Mouse (Mus musculus) gastrocnemius, postnatal 10 days (tissue): ENCODE results near the gene Phtf1. TPM values are rescaled to one million over a fixed set of nuclear protein-coding genes. Genes with fewer than 3 reads are reported as not detected.

Experiments
- DNase-seq: peaks from one replicate; pipeline ENCODE4 v3.0.0; 2021; ENCODE audit warnings: mixed read lengths
- total RNA-seq, 2 experiments: library from RNA; stranded (reverse); gene quantifications; 2 replicates each; pipeline ENCODE4 v1.2.3; 2021

The Phtf1 gene
- total RNA-seq, 2 experiments from 2014 or later: 8.1 to 10.4 TPM

DNA sequence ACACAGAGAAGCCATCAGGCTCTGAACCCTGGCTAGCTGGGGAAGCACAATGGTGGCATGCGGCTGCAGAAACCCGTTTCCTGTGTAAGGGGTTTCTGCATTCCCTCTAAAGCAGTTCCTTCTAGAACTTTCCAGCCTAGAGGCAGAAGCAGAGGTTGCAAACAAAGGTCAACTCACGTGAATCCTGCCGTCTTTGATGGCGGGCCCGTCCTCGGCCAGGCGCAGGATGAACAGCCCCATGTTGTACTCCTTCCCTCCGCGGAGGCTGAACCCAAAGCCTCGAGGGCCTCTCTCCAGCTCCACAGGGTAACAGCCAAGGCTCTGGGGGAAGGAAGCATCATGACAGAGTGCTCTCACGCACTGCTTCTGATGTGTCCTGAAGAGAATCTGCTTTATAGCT lies 52.2 kb downstream of the Phtf1 start:
- DNase-seq: no peak

DNA sequence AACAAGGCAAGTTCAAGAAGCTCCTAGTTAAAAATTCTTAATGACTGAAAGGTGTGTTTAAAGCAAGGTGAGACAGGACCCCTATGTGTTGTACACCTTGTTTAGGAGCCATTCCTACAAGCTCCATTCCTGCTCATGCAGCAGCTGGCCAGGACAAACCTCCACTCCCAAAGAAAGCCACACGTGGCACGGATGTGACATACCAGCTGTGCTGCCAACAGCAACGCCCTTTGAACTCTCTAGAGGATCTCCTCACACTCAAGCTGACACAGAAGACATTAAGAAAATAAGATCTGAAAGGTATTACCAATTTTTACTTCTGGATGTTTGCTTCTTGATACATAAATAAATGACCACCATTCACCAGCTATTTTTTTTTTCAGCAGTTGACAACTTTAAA lies 59.0 kb downstream of the Phtf1 start:
- DNase-seq: no peak

DNA sequence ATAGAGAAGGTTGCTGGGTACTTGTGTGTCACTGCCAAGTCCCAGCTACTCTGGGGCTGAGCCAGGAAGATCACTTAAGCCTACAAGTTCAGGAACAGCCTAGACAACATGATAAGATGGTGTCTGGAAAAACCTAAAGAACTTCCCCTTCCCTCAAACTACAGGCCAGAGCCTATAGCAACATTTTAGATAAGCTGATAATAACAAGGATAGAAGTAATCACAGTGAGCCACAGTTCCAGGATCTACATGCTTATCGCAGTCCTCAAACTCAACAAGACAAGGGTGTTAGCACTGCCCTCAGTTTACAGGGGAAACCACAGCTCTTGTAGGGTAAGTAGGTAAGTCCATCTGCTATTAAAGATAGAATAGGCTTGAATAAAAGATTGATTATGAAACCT lies 64.2 kb downstream of the Phtf1 start:
- DNase-seq: no peak

DNA sequence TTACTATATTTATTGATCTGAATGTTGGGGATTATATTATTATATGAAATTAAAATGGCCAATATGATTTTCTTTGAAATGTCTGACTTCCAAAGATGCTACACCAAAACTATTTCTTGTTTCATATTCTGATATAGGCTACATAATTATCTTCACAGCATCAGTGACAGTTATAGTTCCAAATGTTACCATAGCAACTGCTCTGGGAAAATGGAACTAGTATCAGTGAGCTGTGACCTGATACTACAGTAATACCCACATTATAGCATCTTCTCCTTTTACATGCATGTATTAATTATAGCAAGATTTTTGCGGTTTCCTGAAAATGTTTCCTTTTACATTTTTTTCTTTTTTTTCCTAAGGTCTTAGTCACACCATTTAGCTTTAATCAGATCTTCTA lies 64.8 kb downstream of the Phtf1 start:
- DNase-seq: no peak

- no peak for DNase-seq
Observed at GRCm38 (mm10) chr3:104059001-104059622, 91.2 kb downstream of the Phtf1 start.

DNA sequence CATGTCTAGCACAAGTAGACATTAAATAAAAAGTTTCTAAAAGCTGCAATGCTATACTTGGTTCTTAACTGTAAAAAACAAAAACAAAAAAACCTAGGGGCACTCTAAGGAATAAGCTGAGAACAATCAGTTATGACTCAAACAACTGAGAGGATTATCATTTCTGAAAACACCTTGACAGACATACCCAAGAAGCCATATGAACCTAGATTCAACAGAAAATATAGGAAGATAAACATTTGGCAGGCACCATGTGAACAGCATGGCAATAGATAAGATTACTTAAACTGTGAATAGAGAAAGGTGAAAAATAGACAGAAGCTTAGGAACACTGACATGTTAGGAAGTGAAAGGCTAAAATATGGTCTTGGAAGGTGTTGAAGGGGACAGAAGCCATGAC lies 101.5 kb downstream of the Phtf1 start:
- no peak for DNase-seq

Other genes starting within 250 kb of the Phtf1 start
- gene Olfml3, start 230.1 kb upstream of the Phtf1 start, total RNA-seq: 10 to 100 TPM in 1 of 2 experiments, 1 to 10 TPM in 1; 10.0 to 15.0 TPM
- not detected for gene Gm10964, start 228.7 kb upstream of the Phtf1 start, total RNA-seq
- 10 to 100 TPM; 52.1 to 59.8 TPM for gene Hipk1, start 176.5 kb upstream of the Phtf1 start, total RNA-seq
- gene Dclre1b, start 158.7 kb upstream of the Phtf1 start, total RNA-seq: 1 to 10 TPM; 5.6 to 6.5 TPM
- gene Ap4b1, start 158.6 kb upstream of the Phtf1 start, total RNA-seq: 10 to 100 TPM in 1 of 2 experiments, 1 to 10 TPM in 1; 9.8 to 13.5 TPM
- gene Gm43064, start 158.5 kb upstream of the Phtf1 start, total RNA-seq: not detected
- gene Bcl2l15, start 135.5 kb upstream of the Phtf1 start, total RNA-seq: under 1 TPM; 0.49 to 0.70 TPM
- under 1 TPM; 0.26 to 0.81 TPM for gene Ptpn22, start 108.3 kb upstream of the Phtf1 start, total RNA-seq
- gene Rsbn1, start 54.0 kb upstream of the Phtf1 start, total RNA-seq: 1 to 10 TPM; 8.0 to 9.8 TPM